ENCODE assay signal across 8 mouse cellular contexts in the genomic region with DNA sequence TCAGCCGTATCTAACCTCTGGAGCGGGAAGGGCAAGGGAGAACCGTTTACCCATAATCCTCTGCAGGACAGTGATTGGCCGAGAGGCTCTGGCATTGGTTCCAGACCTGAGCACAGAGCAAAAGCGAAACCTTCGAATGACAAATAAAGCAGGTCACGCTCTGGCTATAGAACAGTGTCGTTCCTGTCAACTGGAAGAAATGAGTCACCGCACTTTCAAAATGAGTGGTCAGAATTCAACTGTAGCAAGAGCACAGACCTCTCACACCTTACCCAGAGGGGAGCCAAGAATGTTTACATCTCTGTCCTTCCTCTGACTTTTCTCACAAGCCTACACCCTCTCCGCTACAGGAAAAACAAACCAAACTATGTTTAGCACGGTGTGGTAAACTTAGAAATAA. TPM values are rescaled to one million over a fixed set of nuclear protein-coding genes. Genes with fewer than 3 reads are reported as not detected.
DNase-seq lines count a peak whose midpoint lies in the region; ATAC-seq lines count a peak whose summit lies in the region.

No protein-coding gene starts in this region.

- DNase-seq in adrenal gland, adult (ENCODE audit: inconsistent age in 2 of 2, low spot score in 1 of 2): peak; percentile 53 to 81
- DNase-seq in adrenal gland, postnatal 4 days (ENCODE audit: low spot score in 2 of 2): no peak
- peak; percentile 32 for DNase-seq in urinary bladder, postnatal 14 days (ENCODE audit: low spot score)
- no peak for DNase-seq in urinary bladder, postnatal 10 days (ENCODE audit: low spot score)
- peak; percentile 79 for DNase-seq in lung, postnatal 10 days
- no peak for DNase-seq in right cerebral cortex, adult 2 months (ENCODE audit: low spot score in 2 of 2)
- no peak for DNase-seq in c-Kit-positive CD71-positive TER-119-positive erythroid progenitor cells, embryonic 14.5 days (ENCODE audit: low spot score)

- ATAC-seq in hematopoietic stem cell, adult 5-6 weeks (replicated peaks in 1 of 2; ENCODE audit: insufficient read depth in 1 of 2, low FRiP score in 2 of 2, low TSS enrichment in 1 of 2, low read depth in 1 of 2, poor library complexity in 2 of 2, severe bottlenecking in 2 of 2): peak; percentile 86 to 88

RNA-seq across cellular contexts. Expression of gene Enpp6, which starts 45.4 kb away (rescaled TPM):
- 1 to 10 TPM; 2.5 to 2.6 TPM for total RNA-seq in adrenal gland, postnatal 4 days (2021)
- total RNA-seq in hematopoietic stem cell, adult 5-6 weeks (2017): 0.56 TPM in 1 of 2 replicates, not detected in the other

Comparison
In these comparisons a context has a peak if more than half of its experiments do, and no peak if none do; other contexts are left out.
1. DNase-seq: peak in adrenal gland, adult (2 of 2), urinary bladder, postnatal 14 days (single experiment) and lung, postnatal 10 days (single experiment); none in adrenal gland, postnatal 4 days (0 of 2), urinary bladder, postnatal 10 days (single experiment), right cerebral cortex, adult 2 months (0 of 2) and c-Kit-positive CD71-positive TER-119-positive erythroid progenitor cells, embryonic 14.5 days (single experiment).